Mouse (Mus musculus): ENCODE data around the gene Poc1b. TPM values are rescaled to one million over a fixed set of nuclear protein-coding genes. Genes with fewer than 3 reads are reported as not detected.

Poc1b gene
- total RNA-seq (2021): 1 to 10 TPM; 2.8 to 4.1 TPM
- long read RNA-seq, experiment 1, partial matches to known transcripts: 0 of 4 reads
- long read RNA-seq, experiment 1, other reads (novel, unspliced or antisense): 1 of 4 reads
- long read RNA-seq, experiment 2, partial matches to known transcripts: 2 of 5 reads
- long read RNA-seq, experiment 2, other reads (novel, unspliced or antisense): 1 of 5 reads

DNA sequence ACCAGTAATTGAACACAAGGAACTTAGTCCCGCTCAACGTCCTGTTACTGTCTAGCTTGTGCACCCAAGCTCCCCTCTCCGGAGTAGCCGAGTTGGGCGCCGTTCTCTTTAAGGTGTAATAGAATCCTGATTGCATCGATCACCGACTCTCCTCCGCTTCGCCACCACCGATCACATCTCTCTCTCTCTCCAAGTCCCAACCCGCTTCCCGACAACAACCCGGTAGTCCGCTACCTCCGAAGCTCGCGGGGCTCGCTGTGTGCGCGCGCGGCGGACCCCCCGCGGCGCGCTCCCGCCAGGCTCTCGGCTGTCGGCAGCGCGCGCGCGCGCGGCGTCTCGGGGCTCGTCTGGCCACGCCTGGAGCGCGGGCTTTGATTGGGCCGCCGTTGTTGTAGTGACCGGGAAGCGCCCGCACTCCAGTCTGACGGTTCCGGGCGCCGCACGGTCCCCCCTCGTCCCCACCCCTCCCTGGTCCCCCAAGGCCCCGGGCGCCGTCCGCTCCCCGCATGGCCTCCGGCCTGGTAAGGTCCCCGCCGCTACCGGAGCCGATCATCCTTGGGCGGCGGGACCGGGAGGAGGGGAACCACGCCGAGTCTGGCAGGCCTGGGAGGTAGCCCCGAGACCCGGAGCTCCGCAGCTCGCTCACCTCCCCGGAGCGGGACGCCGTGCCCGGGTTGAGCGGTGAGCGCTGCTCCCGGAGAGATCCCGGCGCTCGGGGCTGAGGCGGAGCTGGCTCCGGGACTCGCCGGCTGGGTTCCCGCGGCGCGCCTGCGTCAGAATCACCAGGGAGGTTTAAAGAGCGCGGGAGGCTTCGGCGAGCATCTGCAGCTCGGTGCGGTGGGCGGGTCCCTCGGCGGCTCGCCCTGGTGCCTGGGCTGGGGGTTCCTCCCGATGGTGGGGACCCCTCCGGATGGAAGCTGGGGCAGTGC, at the start of gene Poc1b:
Poc1b (plus strand) TSS at position 334 of the 929 bp plus-strand sequence.
- DNase-seq (ENCODE audit: low spot score): peak; percentile 78

DNA sequence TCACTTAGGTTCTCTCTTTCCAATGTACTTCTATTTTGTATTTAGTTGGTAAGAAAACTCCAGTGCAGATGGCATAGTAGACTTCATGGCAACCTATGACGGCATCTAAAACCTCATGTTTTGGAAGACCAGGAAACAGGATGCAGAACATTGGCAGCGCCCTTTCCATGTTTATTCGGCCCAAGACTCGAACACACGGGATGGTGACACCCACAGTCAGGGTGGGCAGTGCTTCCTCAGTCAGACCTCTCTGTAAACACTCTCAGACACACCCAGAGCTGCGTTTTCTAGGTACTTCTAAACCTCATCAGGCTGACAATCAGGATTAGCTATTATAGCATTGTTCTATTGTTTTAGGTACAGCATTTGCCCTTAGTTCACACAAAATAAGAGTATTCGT, 46.2 kb upstream of the Poc1b start:
- DNase-seq (ENCODE audit: low spot score): no peak

DNA sequence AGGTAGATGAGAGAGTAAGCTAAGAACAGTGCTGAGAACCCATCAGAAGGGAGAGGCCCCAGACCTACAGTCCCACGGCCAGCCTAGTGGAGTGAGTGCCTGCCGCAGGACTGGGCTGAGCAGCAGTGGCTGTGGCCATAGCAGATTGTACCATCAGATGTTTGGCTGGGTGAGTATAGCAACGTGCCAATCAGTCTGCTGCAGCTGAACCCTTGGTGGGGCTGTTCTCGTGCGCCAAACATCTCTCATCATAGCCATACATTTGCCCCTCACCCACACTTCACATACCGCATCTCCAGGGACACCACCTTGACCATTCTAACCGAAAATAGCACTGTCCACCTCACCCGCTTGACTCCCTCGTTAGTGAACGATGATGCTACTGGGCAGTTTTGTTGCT, 45.4 kb upstream of the Poc1b start:
- no peak for DNase-seq (ENCODE audit: low spot score)

DNA sequence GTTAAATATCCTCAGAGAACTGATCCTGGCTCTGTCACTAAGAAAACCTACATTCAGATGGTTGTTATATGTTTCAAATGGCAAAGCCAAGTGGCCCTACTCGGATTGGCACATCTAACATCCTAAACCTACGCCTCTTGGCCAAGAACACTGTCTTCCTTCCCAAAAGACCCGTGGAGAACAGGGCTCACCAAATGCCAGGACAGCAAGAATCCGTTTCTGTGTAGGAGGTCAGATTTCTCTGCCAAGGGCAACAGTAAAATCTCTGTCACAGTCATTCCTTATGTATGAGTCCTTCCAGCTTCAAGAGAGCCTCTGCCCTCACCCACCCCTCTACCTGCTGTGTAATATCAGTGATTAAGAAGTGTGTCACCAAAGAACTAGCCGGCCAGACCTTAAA, 44.3 kb upstream of the Poc1b start:
- no peak for DNase-seq (ENCODE audit: low spot score)

DNA sequence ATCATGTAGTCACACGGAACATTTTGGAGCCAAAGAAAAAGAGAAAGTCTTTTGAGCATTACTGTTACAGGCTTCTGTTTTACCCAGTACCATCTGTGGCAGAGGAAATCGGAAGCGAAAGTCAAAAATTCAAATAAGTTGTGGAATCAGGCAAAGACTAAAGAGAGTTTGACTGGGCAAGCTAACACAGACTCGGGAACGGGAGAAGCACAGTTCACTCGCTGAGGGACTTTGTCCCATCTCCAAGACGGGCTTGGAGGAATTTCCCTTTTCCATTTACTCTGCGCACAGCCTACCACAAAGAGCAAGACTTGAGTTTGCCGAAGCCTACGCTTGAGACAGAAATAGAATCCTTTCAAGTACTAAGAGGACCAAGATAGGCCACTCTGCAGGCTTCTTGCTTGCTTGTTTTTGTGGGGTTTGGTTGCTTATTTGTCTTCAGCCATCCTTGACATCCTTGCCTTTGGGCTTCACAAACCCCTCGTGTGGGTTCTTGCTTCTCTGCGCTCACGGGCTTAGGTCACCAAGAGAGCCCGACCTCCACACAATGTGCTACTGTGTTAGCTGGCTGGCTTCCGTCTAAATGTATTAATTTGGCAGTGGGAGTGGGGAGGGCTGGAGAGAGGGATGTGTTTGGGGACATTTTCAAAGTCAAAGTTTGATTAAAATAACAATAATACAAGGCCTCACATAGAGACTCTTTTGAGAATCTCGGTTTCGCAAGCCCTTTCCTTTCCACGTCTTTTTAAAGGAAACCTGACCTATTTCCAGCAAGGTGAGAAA, 30.5 kb upstream of the Poc1b start:
- no peak for DNase-seq (ENCODE audit: low spot score)

DNA sequence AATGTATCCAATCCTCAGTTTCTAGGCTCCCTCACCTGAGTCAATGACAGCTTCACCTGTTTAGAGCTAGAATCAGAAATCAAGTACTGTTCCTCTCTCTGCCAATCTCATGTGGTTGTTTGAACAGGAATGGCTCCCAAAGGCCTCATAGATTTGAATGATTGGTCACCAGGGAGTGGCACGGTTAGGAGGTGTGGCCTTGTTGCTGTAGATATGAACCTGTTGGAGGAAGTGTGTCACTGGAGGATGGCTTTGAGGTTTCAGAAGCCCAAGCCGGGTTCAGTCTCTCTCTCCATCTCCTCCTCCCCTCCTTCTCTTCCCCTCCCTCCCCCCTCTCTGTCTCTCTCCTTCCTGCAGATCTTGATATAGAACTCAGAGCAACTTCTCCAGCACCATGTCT, 28.2 kb upstream of the Poc1b start:
- DNase-seq (ENCODE audit: low spot score): no peak

DNA sequence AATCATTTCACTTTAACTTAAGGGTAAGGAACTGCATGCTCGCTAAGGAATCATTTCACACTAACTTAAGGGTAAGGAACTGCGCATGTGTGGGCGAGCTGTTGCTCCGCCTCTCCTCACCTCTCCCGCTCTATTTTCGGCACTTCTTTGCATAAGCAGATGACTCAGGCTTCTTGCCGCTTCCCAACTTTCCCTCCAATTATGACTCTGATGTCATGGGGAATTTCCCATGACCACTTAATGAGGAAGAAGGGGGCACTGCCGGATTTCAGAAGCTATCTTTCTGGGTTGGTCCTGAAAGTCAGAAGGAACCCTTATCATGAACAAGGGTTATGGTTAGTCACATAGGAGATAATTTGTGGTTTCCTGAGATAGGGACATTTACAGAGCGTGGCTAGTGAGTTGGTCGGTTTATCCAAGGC, 25.3 kb upstream of the Poc1b start:
- no peak for DNase-seq (ENCODE audit: low spot score)

DNA sequence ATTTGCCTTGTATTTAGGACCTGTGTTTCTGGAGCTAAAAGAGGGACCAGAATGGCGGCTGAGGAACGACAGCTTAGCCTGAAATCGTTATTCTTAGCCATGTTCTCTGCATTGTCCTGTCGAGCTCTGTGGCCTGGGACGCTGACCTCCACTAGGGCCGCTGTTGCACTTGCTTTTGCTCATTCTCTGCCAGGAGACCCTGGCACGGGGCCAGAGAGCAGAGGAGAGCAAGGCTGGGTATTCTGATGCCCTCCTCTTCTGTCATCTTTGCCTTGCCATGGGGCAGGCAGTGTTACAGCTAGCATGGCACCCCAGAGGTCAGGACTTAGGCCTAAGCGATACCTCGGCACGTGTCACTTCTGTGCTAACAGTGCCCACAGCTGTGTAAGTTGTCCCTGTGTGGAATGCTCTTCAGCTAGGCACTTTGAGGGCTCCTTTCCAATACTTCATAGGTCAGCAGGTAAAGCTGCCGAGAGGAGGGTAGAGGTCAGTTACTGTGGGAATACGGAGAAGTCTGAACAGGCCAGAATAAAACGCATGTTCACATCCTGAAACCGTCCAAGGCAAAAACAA, 23.3 kb upstream of the Poc1b start:
- DNase-seq (ENCODE audit: low spot score): no peak

DNA sequence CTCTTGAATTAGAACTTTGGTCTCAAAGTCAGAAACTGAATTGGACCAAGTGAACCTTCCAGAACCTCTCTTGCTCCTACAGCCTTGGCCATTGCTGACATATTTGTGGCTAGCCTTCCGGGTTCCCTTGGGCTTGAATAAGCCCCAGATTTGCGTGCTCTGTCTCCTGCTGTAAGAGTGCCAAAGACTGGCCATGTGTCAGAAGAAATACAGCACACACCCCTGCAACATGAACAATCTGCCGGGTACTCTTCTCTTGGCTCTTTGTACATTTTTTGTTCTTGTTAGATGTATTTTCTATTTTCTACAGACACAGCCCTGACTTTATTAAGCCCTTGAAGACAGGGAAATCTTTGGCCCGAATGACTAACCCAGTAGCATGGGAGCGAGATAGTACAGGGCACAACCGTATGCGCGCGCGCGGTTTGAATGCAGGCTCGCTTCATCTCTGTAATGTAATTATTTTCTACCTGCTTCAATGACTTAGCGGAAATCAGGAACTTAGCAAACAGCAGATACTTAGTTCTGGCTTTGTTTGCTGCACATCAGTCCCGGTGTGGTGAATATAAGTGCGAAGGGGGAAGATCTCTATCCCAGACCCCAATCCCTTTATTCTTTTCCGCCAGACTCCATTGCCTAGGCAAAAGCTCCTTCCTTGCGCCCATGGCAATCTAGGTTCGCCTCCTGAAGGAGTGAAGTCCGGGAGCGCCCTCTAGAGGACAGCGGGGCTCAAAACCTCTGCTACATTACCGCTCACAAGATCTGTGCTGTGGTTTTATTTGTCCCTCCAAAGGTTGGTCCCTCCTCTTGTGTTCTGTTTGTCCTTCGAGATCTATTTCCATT, 22.2 kb upstream of the Poc1b start:
- peak; percentile 85 for DNase-seq (ENCODE audit: low spot score)

DNA sequence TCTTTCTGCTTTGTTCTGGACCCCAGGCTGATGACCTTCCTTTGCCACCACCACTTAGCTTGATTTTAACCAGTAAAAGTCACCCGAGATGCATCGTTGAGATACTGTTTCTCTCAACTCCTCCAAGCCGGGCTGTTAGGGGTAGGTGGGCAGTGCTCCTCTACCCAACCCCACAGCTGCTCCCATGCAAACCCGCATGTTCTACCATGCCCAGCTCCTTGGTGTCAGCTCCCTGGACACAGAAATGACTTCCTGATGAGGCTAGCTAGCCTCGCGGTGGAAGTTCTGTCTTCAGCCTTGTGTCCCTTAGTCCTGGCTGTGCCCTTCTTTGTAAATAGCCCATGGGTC, 21.6 kb upstream of the Poc1b start:
- no peak for DNase-seq (ENCODE audit: low spot score)

DNA sequence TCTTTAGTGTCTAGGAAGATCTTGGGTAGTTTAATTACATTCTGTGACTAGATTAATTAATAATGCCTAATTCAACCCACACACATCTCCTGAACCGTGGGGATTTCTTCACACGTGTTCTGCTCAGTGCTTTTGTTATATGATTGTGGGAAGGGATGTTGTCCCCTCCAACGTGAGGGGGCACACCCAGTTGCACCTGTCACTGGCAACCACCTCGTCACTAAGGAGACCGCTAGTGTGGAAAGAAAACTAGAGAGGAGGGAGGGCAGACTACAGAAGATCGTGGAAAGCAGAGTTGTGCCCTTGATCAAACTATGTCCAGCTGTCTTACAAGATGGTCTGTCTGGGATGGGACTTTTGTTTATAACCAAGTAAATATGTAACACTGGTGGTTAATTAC, 20.8 kb upstream of the Poc1b start:
- DNase-seq (ENCODE audit: low spot score): no peak

DNA sequence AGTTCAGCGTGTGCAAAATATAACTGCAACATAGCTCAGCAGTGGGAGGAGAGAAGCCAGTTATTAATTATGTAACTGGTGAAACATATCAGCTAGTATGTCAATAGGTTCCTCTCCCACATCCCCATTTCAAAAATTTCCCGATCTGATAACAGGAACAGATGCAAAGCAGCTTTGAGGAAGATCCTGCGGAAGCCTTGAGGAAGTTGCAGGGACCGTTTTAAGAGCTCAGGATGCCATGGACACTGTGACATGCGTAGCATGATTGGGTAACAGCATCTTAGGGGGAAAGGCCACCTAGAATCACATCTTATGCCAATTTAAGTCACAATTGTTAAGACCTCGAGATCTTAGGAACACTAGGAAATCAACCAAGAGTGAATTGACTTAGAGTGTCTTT, 16.9 kb upstream of the Poc1b start:
- no peak for DNase-seq (ENCODE audit: low spot score)

DNA sequence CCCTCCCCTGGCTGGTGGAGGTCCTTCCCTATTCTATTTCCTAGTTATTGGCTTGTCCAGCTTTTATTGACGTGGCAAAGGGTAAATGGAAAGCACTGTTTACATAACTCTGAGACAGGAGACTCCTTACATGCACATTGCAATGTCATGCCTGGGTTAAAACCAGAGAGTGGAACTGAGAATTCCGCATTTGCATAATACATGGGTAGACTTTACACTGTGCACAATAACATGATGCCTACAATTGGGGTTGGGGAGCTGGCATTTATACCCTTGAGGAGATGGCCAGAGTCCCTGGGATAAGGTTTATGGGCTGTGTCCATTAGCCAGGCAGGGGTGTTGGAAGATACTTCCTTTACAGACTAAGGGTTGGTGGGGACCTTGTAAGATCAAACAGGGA, 13.5 kb upstream of the Poc1b start:
- DNase-seq (ENCODE audit: low spot score): no peak

DNA sequence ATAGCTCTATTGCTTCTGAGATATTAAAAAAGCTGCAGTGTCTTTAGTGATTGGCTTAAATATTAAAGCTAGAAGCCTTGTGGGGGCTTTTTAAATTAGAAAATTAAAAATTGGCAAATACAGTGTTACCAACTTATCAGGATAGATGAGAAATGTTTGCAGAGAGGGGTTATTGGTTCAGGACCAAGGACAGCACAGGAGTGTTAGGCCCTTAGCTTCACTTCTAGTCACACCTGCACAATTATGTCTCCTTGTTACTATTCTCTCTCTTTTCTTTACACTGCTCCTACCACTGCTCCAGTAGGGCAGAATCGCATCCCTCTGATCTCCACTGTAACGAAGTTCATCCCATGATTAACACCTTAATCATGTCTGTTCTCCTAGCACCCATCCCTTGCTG, 11.7 kb upstream of the Poc1b start:
- DNase-seq (ENCODE audit: low spot score): no peak

DNA sequence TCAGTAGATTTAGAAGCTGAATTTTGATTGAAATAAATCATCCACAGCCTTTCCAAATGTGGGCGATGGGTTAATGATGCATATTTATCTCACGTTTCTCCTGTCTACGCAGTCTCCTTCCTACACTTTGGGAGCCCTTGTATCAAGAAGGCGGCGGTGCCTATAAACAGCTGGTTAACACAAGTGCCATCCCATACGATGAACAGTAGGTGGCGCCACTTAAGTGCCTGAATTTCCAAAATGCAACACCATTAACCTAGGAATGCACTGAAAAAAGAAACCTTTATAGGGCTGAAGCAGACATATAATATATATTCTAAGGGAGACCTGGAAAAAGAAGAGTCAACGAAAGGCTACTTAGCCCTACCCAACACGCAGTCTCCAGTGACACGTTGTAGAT, 9.5 kb upstream of the Poc1b start:
- DNase-seq (ENCODE audit: low spot score): peak; percentile 47

DNA sequence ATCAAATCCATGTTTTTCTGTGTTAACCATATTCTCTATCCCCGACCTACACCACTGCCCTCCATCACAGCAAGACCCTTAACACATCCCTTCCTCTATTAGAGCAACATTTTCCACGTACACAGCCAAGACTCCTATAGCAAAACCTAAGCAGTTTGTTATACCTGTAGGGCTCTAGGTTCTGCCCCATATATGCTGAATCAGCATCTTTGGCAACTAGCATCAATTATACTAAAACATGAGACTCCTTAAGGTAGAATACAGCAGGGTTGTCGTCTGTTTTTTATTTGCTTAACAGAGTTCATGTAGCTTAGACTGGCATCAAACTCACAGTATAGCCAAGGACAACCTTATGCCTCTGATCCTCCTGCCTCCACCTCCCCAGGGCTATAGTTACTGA, 1.3 kb upstream of the Poc1b start:
- DNase-seq (ENCODE audit: low spot score): no peak

DNA sequence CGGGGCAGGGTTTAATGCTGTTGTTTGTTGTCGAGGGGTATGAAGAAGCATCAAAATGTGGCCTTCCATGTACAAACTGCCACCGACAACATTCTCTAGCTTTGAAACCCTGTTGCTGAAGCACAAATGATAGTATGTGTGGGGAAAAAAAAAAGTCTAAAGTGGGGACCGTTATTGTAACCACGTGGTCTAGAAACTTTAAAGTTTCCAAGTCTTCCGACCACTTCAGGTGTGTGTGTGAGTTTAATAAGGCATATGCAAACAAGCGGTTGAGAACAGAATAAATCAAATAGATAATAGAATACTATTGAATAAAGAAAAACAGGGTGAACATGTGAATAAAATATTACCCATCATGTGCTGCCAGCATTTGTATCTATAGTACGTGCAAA, 529 bp upstream of the Poc1b start:
- no peak for DNase-seq (ENCODE audit: low spot score)

DNA sequence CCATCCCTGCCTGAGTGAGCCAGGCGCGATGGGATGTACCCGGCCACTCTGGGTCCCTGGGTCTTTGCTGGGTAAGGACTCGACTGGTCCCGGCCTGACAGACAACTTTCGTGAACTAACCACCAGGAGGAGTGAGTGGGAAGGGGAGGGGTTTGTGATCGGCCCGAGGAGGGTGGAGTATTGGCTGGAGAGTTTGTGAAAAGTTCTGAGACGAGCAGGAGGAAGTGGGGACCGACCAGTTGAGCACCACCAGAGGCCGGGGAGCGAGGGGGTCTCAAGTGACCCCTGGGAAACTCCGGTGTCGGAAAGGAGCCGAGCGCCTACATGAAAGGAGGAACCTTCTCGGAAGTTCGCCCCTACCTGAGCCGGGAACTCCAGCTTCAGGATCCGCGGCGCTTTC, 1.1 kb downstream of the Poc1b start, which contains the start of gene Galnt4:
Galnt4 (plus strand) TSS at position 196 of the 400 bp plus-strand sequence.
- peak; percentile 89 for DNase-seq (ENCODE audit: low spot score)

DNA sequence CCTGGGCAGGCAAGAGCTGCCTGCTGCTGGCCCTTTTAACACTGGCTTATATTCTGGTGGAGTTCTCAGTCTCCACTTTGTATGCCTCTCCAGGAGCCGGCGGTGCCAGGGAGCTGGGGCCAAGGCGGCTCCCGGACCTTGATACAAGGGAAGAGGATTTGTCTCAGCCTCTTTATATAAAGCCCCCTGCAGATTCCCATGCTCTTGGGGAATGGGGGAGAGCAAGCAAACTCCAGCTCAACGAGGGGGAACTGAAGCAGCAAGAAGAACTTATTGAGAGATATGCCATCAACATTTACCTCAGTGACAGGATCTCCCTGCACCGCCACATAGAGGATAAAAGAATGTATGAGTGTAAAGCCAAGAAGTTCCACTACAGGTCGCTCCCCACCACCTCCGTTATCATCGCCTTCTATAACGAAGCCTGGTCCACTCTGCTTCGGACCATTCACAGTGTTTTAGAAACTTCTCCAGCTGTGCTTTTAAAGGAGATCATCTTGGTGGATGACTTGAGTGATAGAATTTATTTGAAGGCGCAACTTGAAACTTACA, 1.7 kb downstream of the Poc1b start:
- DNase-seq (ENCODE audit: low spot score): no peak

DNA sequence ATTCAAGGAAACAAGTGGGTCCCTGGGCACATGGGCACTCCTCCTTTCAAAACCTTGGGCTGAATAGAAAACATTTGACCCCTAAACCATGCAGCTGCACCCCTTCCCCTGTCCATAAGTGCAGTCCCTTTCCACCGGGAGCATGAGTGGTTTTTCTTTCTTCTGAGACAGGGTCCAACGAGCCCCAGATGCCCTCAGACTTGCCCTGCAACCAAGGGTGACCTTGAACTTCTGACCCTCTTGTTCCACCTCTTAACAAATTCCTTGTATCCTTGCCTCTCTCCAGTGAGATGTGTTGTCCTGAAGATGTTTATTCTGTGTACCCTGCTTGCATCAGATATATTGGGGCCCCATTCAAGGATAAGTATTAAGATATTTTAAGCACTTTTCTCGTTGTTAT, 6.7 kb downstream of the Poc1b start:
- DNase-seq (ENCODE audit: low spot score): no peak

DNA sequence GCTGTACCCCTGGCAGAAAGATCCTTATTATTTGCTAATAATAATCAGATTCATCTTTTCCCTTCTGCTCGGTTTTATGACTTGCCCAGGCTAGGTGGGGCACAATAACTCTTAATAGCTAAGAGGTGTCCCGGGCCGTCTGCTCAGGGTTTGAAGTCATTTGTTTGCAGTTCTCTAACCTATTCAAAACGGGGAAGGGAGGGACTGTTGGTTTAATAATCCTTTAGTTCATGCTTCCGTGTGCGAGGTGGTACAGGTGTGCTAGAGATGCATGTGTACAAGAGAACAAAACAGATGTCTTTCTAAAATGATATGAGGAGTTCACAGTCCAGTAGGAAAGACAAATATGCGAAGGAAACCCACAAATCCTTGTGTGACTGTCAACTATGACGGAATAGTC, 7.5 kb downstream of the Poc1b start:
- DNase-seq (ENCODE audit: low spot score): no peak
